Mouse (Mus musculus) stomach, postnatal 0 days (tissue): ENCODE measurements around the gene Epm2a. TPM values are rescaled to one million over a fixed set of nuclear protein-coding genes. Genes with fewer than 3 reads are reported as not detected.

Source experiments
- ATAC-seq: fragments of 200-750 bp; cut with Nextera tagmentation; 2 replicates; pipeline ENCODE4 v1.8.0; 2017; ENCODE audit not compliant: low FRiP score, low TSS enrichment
- DNase-seq: peaks from one replicate; pipeline ENCODE4 v3.0.0-alpha.2; 2016; ENCODE audit warnings: low spot score
- H3K27ac ChIP-seq: fragments of 300-500 bp; sonication (generic); replicated peaks from 2 replicates; pipeline ENCODE4 v1.5.1; 2014; ENCODE audit warnings: mild to moderate bottlenecking, control low read depth
- H3K27me3 ChIP-seq: fragments of 300-500 bp; sonication (generic); 2 replicates; pipeline ENCODE4 v1.6.1; 2014; ENCODE audit warnings: low read length; ENCODE audit not compliant: control insufficient read depth, insufficient read depth
- H3K36me3 ChIP-seq: fragments of 300-500 bp; sonication (generic); 2 replicates; pipeline ENCODE4 v1.6.1; 2014; ENCODE audit warnings: low read length, mixed read lengths; ENCODE audit not compliant: control insufficient read depth, insufficient read depth
- H3K4me1 ChIP-seq: fragments of 300-500 bp; sonication (generic); replicated peaks from 2 replicates; pipeline ENCODE4 v1.6.1; 2014; ENCODE audit warnings: antibody characterized with exemption; ENCODE audit not compliant: control insufficient read depth, insufficient read depth
- H3K4me2 ChIP-seq: fragments of 300-500 bp; sonication (generic); replicated peaks from 2 replicates; pipeline ENCODE4 v1.6.1; 2014; ENCODE audit warnings: low read depth, mild to moderate bottlenecking, control low read depth, moderate library complexity
- H3K4me3 ChIP-seq: fragments of 300-500 bp; sonication (generic); 2 replicates; pipeline ENCODE4 v1.5.1; 2014; ENCODE audit warnings: low read depth, low read length, control low read depth
- H3K9ac ChIP-seq: fragments of 300-500 bp; sonication (generic); 2 replicates; pipeline ENCODE4 v1.6.1; 2014; ENCODE audit warnings: mild to moderate bottlenecking, low read length, control low read depth, mixed read lengths
- H3K9me3 ChIP-seq: fragments of 300-500 bp; sonication (generic); 2 replicates; pipeline ENCODE4 v1.6.1; 2016; ENCODE audit warnings: low read length; ENCODE audit not compliant: control insufficient read depth
- CTCF ChIP-seq: IDR thresholded peaks from 2 replicates; pipeline ENCODE4 v1.5.1; 2016; ENCODE audit warnings: antibody characterized with exemption, low read depth, mild to moderate bottlenecking, moderate library complexity
- EP300 ChIP-seq: optimal IDR thresholded peaks from 2 replicates; pipeline ENCODE3; 2016; ENCODE audit warnings: antibody characterized with exemption
- WGBS: fragments of 180-500 bp; shearing (Covaris S2); extraction: QIAGEN DNeasy Blood & Tissue Kit; methylation state at CpG from one replicate; pipeline ENCODE4 v1.1.7; 2014; 5-methylcytosine and 5-hydroxymethylcytosine counted together
- polyA plus RNA-seq: library from polyadenylated mRNA; unstranded; fragments of >200 nt; fragmentation: Nextera tagmentation; extraction: Ambion mirVana; gene quantifications from 2 replicates; pipeline ENCODE4 v1.2.1, GENCODE M21; 2015

Epm2a gene
- polyA plus RNA-seq, 1 experiment from 2014 or later = 0.58 TPM

GRCm38 (mm10) chr10:11457445-11457844 lies 114.2 kb downstream of the Epm2a start:
- H3K4me3 ChIP-seq = no peak overlapping the region
- ATAC-seq = no peak
- H3K9me3 ChIP-seq = no peaks in the 10 kb centered on the region
- DNase-seq = no peak
- H3K27me3 ChIP-seq = no peaks in the 10 kb centered on the region
- no peaks in the 10 kb centered on the region for H3K36me3 ChIP-seq
- 15% methylated on average over 1 of the region's 1 CpGs for WGBS
- no peak overlapping the region for H3K27ac ChIP-seq
- H3K4me2 ChIP-seq = no peak overlapping the region
- TF ChIP-seq CTCF = peak; percentile 48
- no peak for TF ChIP-seq EP300
- no peaks in the 10 kb centered on the region for H3K4me1 ChIP-seq
- H3K9ac ChIP-seq = no peak overlapping the region

- H3K36me3 ChIP-seq = 0 out of 2 replicates have a peak, but pooled peaks cover 2% of the 10 kb centered on the region
- H3K9ac ChIP-seq = 0 out of 2 replicates have a peak overlapping the region, but pooled peaks have one; percentile 47
- no peaks in the 10 kb centered on the region for H3K4me1 ChIP-seq
- H3K4me3 ChIP-seq = no peak overlapping the region
- H3K4me2 ChIP-seq = no peak overlapping the region; the same call in 1 of the 2 replicates
- 43% methylated on average over 28 of the region's 28 CpGs for WGBS
- TF ChIP-seq CTCF (no peak), EP300 (no peak)
- peaks cover 4% of the 10 kb centered on the region; the same call in 1 of the 2 replicates for H3K9me3 ChIP-seq
- H3K27ac ChIP-seq = no peak overlapping the region
- ATAC-seq (peak; percentile 100), DNase-seq (peak; percentile 83)
- H3K27me3 ChIP-seq = peaks cover 4% of the 10 kb centered on the region
Observed at GRCm38 (mm10) chr10:11491956-11492355, 148.8 kb downstream of the Epm2a start.

Other genes starting within 250 kb of the Epm2a start
- 5.9 and 6.0 TPM in 2 replicates for gene Shprh, start 194.0 kb upstream of the Epm2a start, polyA plus RNA-seq
- gene Fbxo30, start 62.1 kb upstream of the Epm2a start, polyA plus RNA-seq = 12.6 and 13.0 TPM in 2 replicates